Mouse (Mus musculus): Measurements from ENCODE around the gene Aqp7.
A peak's percentile ranks its signal among the peaks of the same experiment; 100 is the strongest.

Gene Aqp7

GRCm38 (mm10) chr4:41057361-41057760 lies 9.4 kb upstream of the Aqp7 start:
- no peak for DNase-seq

GRCm38 (mm10) chr4:41056742-41057332 lies 8.9 kb upstream of the Aqp7 start:
- peak; percentile 53 for DNase-seq

GRCm38 (mm10) chr4:41056253-41056652 lies 8.3 kb upstream of the Aqp7 start:
- peak; percentile 59 for DNase-seq

- DNase-seq: peak; percentile 49
Measured at GRCm38 (mm10) chr4:41055111-41055510, 7.2 kb upstream of the Aqp7 start.

GRCm38 (mm10) chr4:41051781-41052180 lies 3.8 kb upstream of the Aqp7 start:
- DNase-seq: no peak

GRCm38 (mm10) chr4:41050726-41051675 lies 3.1 kb upstream of the Aqp7 start:
- DNase-seq: peak; percentile 88

- DNase-seq: no peak
Measured at GRCm38 (mm10) chr4:41048926-41049325, 987 bp upstream of the Aqp7 start.

- DNase-seq: peak; percentile 44
Measured at GRCm38 (mm10) chr4:41046254-41046795, 1.6 kb downstream of the Aqp7 start.

- DNase-seq: peak; percentile 75
Measured at GRCm38 (mm10) chr4:41045288-41045687, 2.7 kb downstream of the Aqp7 start.

GRCm38 (mm10) chr4:41043961-41044360 lies 4.0 kb downstream of the Aqp7 start:
- peak; percentile 43 for DNase-seq

GRCm38 (mm10) chr4:41042880-41043279 lies 5.1 kb downstream of the Aqp7 start:
- peak; percentile 55 for DNase-seq

- peak; percentile 51 for DNase-seq
Measured at GRCm38 (mm10) chr4:41040983-41041382, 7.0 kb downstream of the Aqp7 start.

- no peak for DNase-seq
Measured at GRCm38 (mm10) chr4:41037942-41038341, 10.0 kb downstream of the Aqp7 start.

GRCm38 (mm10) chr4:41031242-41031641 lies 16.7 kb downstream of the Aqp7 start:
- DNase-seq: no peak

GRCm38 (mm10) chr4:41029372-41029771 lies 18.6 kb downstream of the Aqp7 start:
- no peak for DNase-seq

- DNase-seq: no peak
Measured at GRCm38 (mm10) chr4:41028272-41028671, 19.7 kb downstream of the Aqp7 start.

GRCm38 (mm10) chr4:41027872-41028271 lies 20.1 kb downstream of the Aqp7 start:
- peak; percentile 77 for DNase-seq

- no peak for DNase-seq
Measured at GRCm38 (mm10) chr4:41026086-41026787, 21.7 kb downstream of the Aqp7 start.

GRCm38 (mm10) chr4:41021094-41021493 lies 26.8 kb downstream of the Aqp7 start:
- DNase-seq: no peak

- DNase-seq: no peak
Measured at GRCm38 (mm10) chr4:41015798-41016197, 32.1 kb downstream of the Aqp7 start.

GRCm38 (mm10) chr4:41013351-41013750 lies 34.6 kb downstream of the Aqp7 start:
- no peak for DNase-seq

- DNase-seq: no peak
Measured at GRCm38 (mm10) chr4:41000842-41001639, 46.9 kb downstream of the Aqp7 start.
